Mouse (Mus musculus): ENCODE data around the gene Majin. TPM values are rescaled to one million over a fixed set of nuclear protein-coding genes. Genes with fewer than 3 reads are reported as not detected.

Majin gene
- polyA plus RNA-seq, 1 experiment from 2014 or later = not detected

DNA sequence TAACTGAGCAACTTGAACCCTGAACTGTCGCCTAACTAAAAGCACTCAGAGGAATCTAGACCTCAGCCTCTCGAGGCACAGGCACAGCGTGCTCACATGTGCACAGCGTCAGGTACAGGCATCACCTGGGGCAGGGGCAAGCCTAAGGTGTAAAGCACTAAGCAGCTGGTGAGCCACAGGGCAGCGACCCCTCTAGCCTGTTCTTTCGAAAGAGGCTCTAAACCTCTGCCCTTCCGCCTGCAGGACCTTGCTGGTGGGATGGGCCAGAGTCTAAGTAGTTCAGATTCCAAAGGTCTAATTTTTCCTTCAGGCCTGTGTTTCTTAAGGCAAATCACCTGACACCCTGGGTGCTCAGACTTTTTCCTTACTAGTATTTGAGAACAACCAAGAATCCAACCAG is 87.9 kb downstream of the Majin start:
- Histone ChIP-seq H3K4me2 (ENCODE audit: low read depth, low read length) (no peak overlapping the region), H3K4me3 (ENCODE audit: low read depth, low read length) (no peak overlapping the region), H3K27me3 (ENCODE audit: control insufficient read depth, insufficient read depth, low read length) (no peaks in the 10 kb centered on the region), H3K36me3 (replicated peaks; ENCODE audit: control insufficient read depth, insufficient read depth, low read depth, low read length) (no peaks in the 10 kb centered on the region), H3K9ac (replicated peaks; ENCODE audit: low read length) (no peak overlapping the region), H3K9me3 (replicated peaks; ENCODE audit: control insufficient read depth, low read length) (no peaks in the 10 kb centered on the region), H3K4me1 (ENCODE audit: control insufficient read depth, insufficient read depth, low read length) (no peaks in the 10 kb centered on the region), H3K27ac (replicated peaks; ENCODE audit: low read depth, low read length) (no peak overlapping the region)
- ATAC-seq (replicated peaks; ENCODE audit: insufficient number of reproducible peaks, low FRiP score, low TSS enrichment, low read depth) (no peak), DNase-seq (ENCODE audit: low spot score) (no peak)
- 73% methylated on average over 7 of the region's 7 CpGs for WGBS

DNA sequence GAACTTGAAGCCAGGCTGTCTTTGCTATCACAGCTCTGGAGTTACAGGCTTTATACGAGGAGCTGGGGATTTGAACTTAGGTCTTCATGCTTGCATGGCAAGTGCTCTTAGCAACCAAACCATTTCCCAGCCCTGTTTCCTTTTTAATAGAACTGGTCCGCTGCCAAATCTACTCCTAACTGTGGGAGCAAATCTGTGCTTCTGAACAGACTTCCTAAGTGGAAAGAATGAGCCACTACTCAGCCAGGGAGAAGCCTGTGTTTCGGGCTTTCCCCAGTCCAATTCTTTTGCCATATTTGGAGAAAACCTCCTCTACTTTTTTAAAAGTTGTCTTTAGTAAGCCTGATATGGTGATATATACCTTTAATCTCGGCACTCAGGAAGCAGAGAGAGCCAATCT is 88.5 kb downstream of the Majin start:
- no peaks in the 10 kb centered on the region for H3K9me3 ChIP-seq (replicated peaks; ENCODE audit: control insufficient read depth, low read length)
- no peaks in the 10 kb centered on the region for H3K27me3 ChIP-seq (ENCODE audit: control insufficient read depth, insufficient read depth, low read length)
- DNase-seq (ENCODE audit: low spot score) = no peak
- H3K9ac ChIP-seq (replicated peaks; ENCODE audit: low read length) = no peak overlapping the region
- no peaks in the 10 kb centered on the region for H3K4me1 ChIP-seq (ENCODE audit: control insufficient read depth, insufficient read depth, low read length)
- H3K4me2 ChIP-seq (ENCODE audit: low read depth, low read length) = no peak overlapping the region
- H3K4me3 ChIP-seq (ENCODE audit: low read depth, low read length) = no peak overlapping the region
- H3K36me3 ChIP-seq (replicated peaks; ENCODE audit: control insufficient read depth, insufficient read depth, low read depth, low read length) = no peaks in the 10 kb centered on the region
- 82% methylated on average over 4 of the region's 4 CpGs for WGBS
- no peak for ATAC-seq (replicated peaks; ENCODE audit: insufficient number of reproducible peaks, low FRiP score, low TSS enrichment, low read depth)
- no peak overlapping the region for H3K27ac ChIP-seq (replicated peaks; ENCODE audit: low read depth, low read length)

DNA sequence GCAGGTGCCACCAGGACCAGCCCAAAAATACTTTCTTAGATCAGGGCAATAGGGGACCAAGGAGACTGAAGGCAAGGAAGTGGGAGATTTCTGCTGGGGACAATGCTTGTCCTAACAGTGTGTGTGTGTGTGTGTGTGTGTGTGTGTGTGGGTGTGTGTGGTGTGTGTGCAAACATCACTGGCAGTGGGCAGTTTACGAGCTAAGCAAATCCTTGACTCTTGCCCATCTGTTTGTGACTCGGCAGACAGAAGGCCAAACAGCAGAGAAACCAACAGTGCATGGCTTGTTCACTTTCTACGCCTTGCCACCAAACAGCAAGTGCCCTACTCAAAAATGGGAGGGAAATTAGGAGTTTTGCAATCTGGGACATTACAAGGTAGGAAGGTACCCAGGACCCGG is 89.4 kb downstream of the Majin start:
- no peak for ATAC-seq (replicated peaks; ENCODE audit: insufficient number of reproducible peaks, low FRiP score, low TSS enrichment, low read depth)
- WGBS = 85% methylated on average over 4 of the region's 4 CpGs
- H3K27me3 ChIP-seq (ENCODE audit: control insufficient read depth, insufficient read depth, low read length) = no peaks in the 10 kb centered on the region
- no peak overlapping the region for H3K4me2 ChIP-seq (ENCODE audit: low read depth, low read length)
- no peak overlapping the region for H3K9ac ChIP-seq (replicated peaks; ENCODE audit: low read length)
- no peak overlapping the region for H3K4me3 ChIP-seq (ENCODE audit: low read depth, low read length)
- no peaks in the 10 kb centered on the region for H3K36me3 ChIP-seq (replicated peaks; ENCODE audit: control insufficient read depth, insufficient read depth, low read depth, low read length)
- no peak overlapping the region for H3K27ac ChIP-seq (replicated peaks; ENCODE audit: low read depth, low read length)
- H3K9me3 ChIP-seq (replicated peaks; ENCODE audit: control insufficient read depth, low read length) = no peaks in the 10 kb centered on the region
- DNase-seq (ENCODE audit: low spot score) = no peak
- H3K4me1 ChIP-seq (ENCODE audit: control insufficient read depth, insufficient read depth, low read length) = 0 out of 2 replicates have a peak, but pooled peaks cover 2% of the 10 kb centered on the region

MicroRNAs within 50 kb of the gene (microRNA counts, 519-probe panel; counts per million panel counts)
- 2,282 counts per million, percentile 18 among the panel's probes with 10 or more counts for microRNA mmu-miR-192

Small RNA genes within 50 kb of the gene (microRNA-seq; reads per million reads assigned to microRNA genes)
- 108 reads per million, percentile 41 among the genes with 10 or more reads in this experiment for gene Mir192 (ENCODE audit: borderline number of aligned reads)
- gene Mir194-2 (ENCODE audit: borderline number of aligned reads) = 84.7 reads per million, percentile 38 among the genes with 10 or more reads in this experiment

Other genes starting within 250 kb of the Majin start
- gene Pola2, start 220.2 kb upstream of the Majin start, polyA plus RNA-seq (2014; fragmentation: Nextera tagmentation; extraction: Ambion mirVana) = 91.0 and 97.6 TPM in 2 replicates
- gene Slc22a20, start 198.2 kb upstream of the Majin start, polyA plus RNA-seq (2014; fragmentation: Nextera tagmentation; extraction: Ambion mirVana) = not detected in 2 replicates
- 4.5 and 5.0 TPM in 2 replicates for gene Capn1, start 168.5 kb upstream of the Majin start, polyA plus RNA-seq (2014; fragmentation: Nextera tagmentation; extraction: Ambion mirVana)
- 18.8 and 20.2 TPM in 2 replicates for gene Syvn1, start 137.8 kb upstream of the Majin start, polyA plus RNA-seq (2014; fragmentation: Nextera tagmentation; extraction: Ambion mirVana)
- 96.6 and 100 TPM in 2 replicates for gene Mrpl49, start 126.6 kb upstream of the Majin start, polyA plus RNA-seq (2014; fragmentation: Nextera tagmentation; extraction: Ambion mirVana)
- 773 and 801 TPM in 2 replicates for gene Fau, start 126.5 kb upstream of the Majin start, polyA plus RNA-seq (2014; fragmentation: Nextera tagmentation; extraction: Ambion mirVana)
- 40.8 and 44.2 TPM in 2 replicates for gene Znhit2, start 123.2 kb upstream of the Majin start, polyA plus RNA-seq (2014; fragmentation: Nextera tagmentation; extraction: Ambion mirVana)
- gene Tm7sf2, start 116.0 kb upstream of the Majin start, polyA plus RNA-seq (2014; fragmentation: Nextera tagmentation; extraction: Ambion mirVana) = 26.0 and 26.3 TPM in 2 replicates
- gene Vps51, start 107.2 kb upstream of the Majin start, polyA plus RNA-seq (2014; fragmentation: Nextera tagmentation; extraction: Ambion mirVana) = 41.1 and 44.4 TPM in 2 replicates
- not detected in 2 replicates for gene Tmem262, start 104.4 kb upstream of the Majin start, polyA plus RNA-seq (2014; fragmentation: Nextera tagmentation; extraction: Ambion mirVana)
- gene Gm28374, start 102.1 kb upstream of the Majin start, polyA plus RNA-seq (2014; fragmentation: Nextera tagmentation; extraction: Ambion mirVana) = 1.7 TPM in 1 of 2 replicates, not detected in the other
- 60.7 and 69.9 TPM in 2 replicates for gene Zfpl1, start 99.4 kb upstream of the Majin start, polyA plus RNA-seq (2014; fragmentation: Nextera tagmentation; extraction: Ambion mirVana)
- 59.2 and 65.2 TPM in 2 replicates for gene Cdca5, start 99.4 kb upstream of the Majin start, polyA plus RNA-seq (2014; fragmentation: Nextera tagmentation; extraction: Ambion mirVana)
- not detected in 2 replicates for gene AC131692.1, start 90.0 kb upstream of the Majin start, polyA plus RNA-seq (2014; fragmentation: Nextera tagmentation; extraction: Ambion mirVana)
- gene Naaladl1, start 78.6 kb upstream of the Majin start, polyA plus RNA-seq (2014; fragmentation: Nextera tagmentation; extraction: Ambion mirVana) = 0.21 and 0.49 TPM in 2 replicates
- gene Sac3d1, start 65.7 kb upstream of the Majin start, polyA plus RNA-seq (2014; fragmentation: Nextera tagmentation; extraction: Ambion mirVana) = 60.7 and 68.3 TPM in 2 replicates
- gene Snx15, start 56.1 kb upstream of the Majin start, polyA plus RNA-seq (2014; fragmentation: Nextera tagmentation; extraction: Ambion mirVana) = 25.4 and 30.7 TPM in 2 replicates
- not detected in 2 replicates for gene Batf2, start 43.4 kb upstream of the Majin start, polyA plus RNA-seq (2014; fragmentation: Nextera tagmentation; extraction: Ambion mirVana)
- gene Arl2, start 42.8 kb upstream of the Majin start, polyA plus RNA-seq (2014; fragmentation: Nextera tagmentation; extraction: Ambion mirVana) = 72.8 and 81.4 TPM in 2 replicates
- 1.9 and 2.4 TPM in 2 replicates for gene Gpha2, start 42.0 kb downstream of the Majin start, polyA plus RNA-seq (2014; fragmentation: Nextera tagmentation; extraction: Ambion mirVana)
- 25.0 and 27.8 TPM in 2 replicates for gene Ppp2r5b, start 51.5 kb downstream of the Majin start, polyA plus RNA-seq (2014; fragmentation: Nextera tagmentation; extraction: Ambion mirVana)
- gene Atg2a, start 57.3 kb downstream of the Majin start, polyA plus RNA-seq (2014; fragmentation: Nextera tagmentation; extraction: Ambion mirVana) = 6.5 and 7.7 TPM in 2 replicates
- 50.9 and 58.1 TPM in 2 replicates for gene Ehd1, start 92.3 kb downstream of the Majin start, polyA plus RNA-seq (2014; fragmentation: Nextera tagmentation; extraction: Ambion mirVana)
- gene Cdc42bpg, start 122.1 kb downstream of the Majin start, polyA plus RNA-seq (2014; fragmentation: Nextera tagmentation; extraction: Ambion mirVana) = 0.43 and 0.61 TPM in 2 replicates
- gene Men1, start 150.6 kb downstream of the Majin start, polyA plus RNA-seq (2014; fragmentation: Nextera tagmentation; extraction: Ambion mirVana) = 49.7 and 51.1 TPM in 2 replicates
- 5.6 and 6.4 TPM in 2 replicates for gene Map4k2, start 156.7 kb downstream of the Majin start, polyA plus RNA-seq (2014; fragmentation: Nextera tagmentation; extraction: Ambion mirVana)
- 157 and 172 TPM in 2 replicates for gene Sf1, start 179.3 kb downstream of the Majin start, polyA plus RNA-seq (2014; fragmentation: Nextera tagmentation; extraction: Ambion mirVana)
- 1.4 and 2.8 TPM in 2 replicates for gene Pygm, start 200.0 kb downstream of the Majin start, polyA plus RNA-seq (2014; fragmentation: Nextera tagmentation; extraction: Ambion mirVana)
- 15.6 and 17.2 TPM in 2 replicates for gene Rasgrp2, start 215.0 kb downstream of the Majin start, polyA plus RNA-seq (2014; fragmentation: Nextera tagmentation; extraction: Ambion mirVana)
- 4.1 and 5.0 TPM in 2 replicates for gene Nrxn2, start 234.3 kb downstream of the Majin start, polyA plus RNA-seq (2014; fragmentation: Nextera tagmentation; extraction: Ambion mirVana)